Mouse (Mus musculus) megakaryocyte, embryonic 14.5 days (primary cell): ENCODE data around the gene Gm28044. TPM values are rescaled to one million over a fixed set of nuclear protein-coding genes. Genes with fewer than 3 reads are reported as not detected.
A peak's percentile ranks its signal among the peaks of the same experiment; 100 is the strongest.
"Not testable (repeated sequence)": the region's sequence is repeated elsewhere in the genome, so short reads cannot be mapped to it uniquely, and the experiment has no call there.

Experiments
- H3K27me3 ChIP-seq: replicated peaks from 2 replicates; pipeline ENCODE3; 2012; ENCODE audit warnings: inconsistent platforms
- H3K36me3 ChIP-seq: replicated peaks from 2 replicates; pipeline ENCODE3; 2012; ENCODE audit warnings: low read length, inconsistent platforms, mixed read lengths
- H3K4me1 ChIP-seq: 2 replicates; pipeline ENCODE4 v1.6.1; 2012; ENCODE audit warnings: inconsistent platforms
- H3K4me3 ChIP-seq: replicated peaks from 2 replicates; pipeline ENCODE3; 2012; ENCODE audit warnings: moderate library complexity, mild to moderate bottlenecking, inconsistent platforms
- H3K9me3 ChIP-seq: 2 replicates; pipeline ENCODE4 v1.6.1; 2012; ENCODE audit warnings: inconsistent platforms
- FLI1 ChIP-seq: IDR thresholded peaks from 2 replicates; pipeline ENCODE4 v1.6.1; 2012; ENCODE audit warnings: low read length, inconsistent platforms, mixed read lengths
- GATA1 ChIP-seq: IDR thresholded peaks from 3 replicates; pipeline ENCODE4 v1.6.1; 2012; ENCODE audit warnings: mixed read lengths, low read length, inconsistent platforms, borderline replicate concordance
- polyA plus RNA-seq: library from polyadenylated mRNA; stranded (reverse); fragments of >175 nt; gene quantifications from 2 replicates; pipeline ENCODE4 v1.2.3, GENCODE M21; 2012; ENCODE audit warnings: low replicate concordance; ENCODE audit not compliant: insufficient read depth

Gm28044 gene
- polyA plus RNA-seq, 1 experiment, result not detected

DNA sequence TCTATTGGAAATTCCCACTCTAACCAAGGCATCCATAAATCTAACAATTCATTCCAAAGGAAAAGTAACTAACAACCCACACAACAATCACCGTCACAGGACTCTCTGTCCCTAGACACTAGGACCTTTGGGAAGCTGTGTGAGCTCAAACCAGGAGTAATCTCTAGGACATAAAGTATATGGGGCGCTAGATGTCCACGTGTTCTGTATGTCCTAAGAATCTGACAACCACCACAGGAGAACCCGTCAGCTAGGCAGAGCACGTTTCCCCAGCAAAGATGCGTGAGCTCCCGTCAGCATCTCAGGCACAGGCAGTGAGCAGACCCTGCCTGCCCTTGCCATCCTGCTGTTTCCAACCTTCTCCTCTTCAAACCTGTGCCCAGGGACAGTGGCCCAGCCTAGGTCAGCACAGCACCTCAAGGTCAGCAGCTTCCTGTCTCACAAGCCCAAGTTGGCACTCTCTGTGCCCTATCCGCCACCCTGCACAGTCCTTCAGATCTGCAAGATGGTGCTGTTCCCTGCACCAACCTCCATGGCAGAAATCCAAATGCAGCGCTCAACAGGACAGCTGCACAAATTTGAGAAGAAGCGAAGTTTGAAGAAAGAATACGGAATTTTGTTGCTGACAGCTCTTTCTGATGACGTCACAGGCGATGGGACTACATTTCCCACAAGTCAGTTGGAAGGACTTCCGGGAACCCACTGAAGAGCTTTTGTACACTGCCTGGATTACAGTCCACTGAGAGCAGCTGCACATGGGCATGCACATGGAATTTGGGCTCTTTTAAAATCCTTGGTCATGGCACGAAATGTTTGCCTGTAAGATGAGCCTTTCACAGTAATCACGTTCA lies 54.3 kb downstream of the Gm28044 start, which contains the start of gene Zfp457:
Zfp457 (minus strand) TSS at position 664 of the 851 bp plus-strand sequence.
- Histone ChIP-seq H3K4me3 (peak within 1 kb of the TSS; percentile 92), H3K9me3 (no peaks in the 10 kb centered on the region), H3K4me1 (peaks cover 15% of the 10 kb centered on the region), H3K27me3 (no peaks in the 10 kb centered on the region), H3K36me3 (no peaks in the 10 kb centered on the region)
- TF ChIP-seq GATA1 (no peak), FLI1 (no peak)

DNA sequence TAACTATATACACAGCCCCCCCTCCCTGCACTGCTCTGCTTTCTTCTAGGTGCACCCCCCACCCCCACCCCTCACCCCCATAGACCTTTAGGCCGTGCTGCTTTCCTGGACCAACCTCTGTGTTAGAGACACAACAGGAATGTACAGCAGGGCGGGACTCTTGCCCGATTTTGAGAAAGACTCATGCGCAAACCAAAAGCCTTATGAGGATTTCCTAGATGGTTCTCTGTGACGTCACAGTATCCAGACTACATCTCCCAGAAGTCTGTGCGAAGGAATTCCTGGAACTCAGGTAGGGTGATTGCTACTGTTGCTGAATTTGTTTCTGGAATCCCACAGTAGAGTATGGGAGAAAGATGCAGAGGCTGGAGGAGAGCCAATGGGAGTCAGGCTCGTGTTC lies 82.0 kb downstream of the Gm28044 start, which contains the start of gene Zfp458:
Zfp458 (minus strand) TSS at position 153 of the 400 bp plus-strand sequence.
- H3K4me1 ChIP-seq, result peaks cover 10% of the 10 kb centered on the region
- TF ChIP-seq GATA1 (no peak), FLI1 (no peak)
- H3K4me3 ChIP-seq, result peak within 1 kb of the TSS; percentile 89
- no peaks in the 10 kb centered on the region for H3K36me3 ChIP-seq
- no peaks in the 10 kb centered on the region for H3K27me3 ChIP-seq
- no peaks in the 10 kb centered on the region for H3K9me3 ChIP-seq

DNA sequence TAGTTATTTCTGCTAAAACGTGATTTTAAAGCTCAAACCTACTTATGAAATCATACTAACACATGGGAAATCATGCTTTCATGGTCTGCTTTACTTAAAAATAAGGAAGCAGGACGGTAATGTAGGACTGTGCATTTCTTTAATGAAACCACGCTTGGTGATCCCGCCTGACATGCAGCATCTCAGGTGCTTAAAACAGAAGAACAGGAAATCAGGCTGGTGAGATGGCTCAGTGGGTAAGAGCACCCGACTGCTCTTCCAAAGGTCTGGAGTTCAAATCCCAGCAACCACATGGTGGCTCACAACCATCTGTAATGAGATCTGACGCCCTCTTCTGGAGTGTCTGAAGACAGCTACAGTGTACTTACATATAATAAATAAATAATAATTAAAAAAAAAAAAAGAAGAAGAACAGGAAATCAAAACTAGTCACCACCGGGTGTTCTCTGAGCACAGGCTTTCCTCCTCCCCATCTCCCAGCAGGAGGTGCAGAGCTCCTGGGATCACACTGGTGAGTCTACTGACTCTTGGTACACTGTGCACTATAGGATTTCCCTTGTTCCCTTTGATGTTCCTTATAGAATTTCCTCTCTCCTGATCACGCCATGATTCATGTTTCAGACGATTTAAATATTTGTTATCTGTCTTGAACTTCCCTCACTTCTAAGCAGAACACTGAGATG lies 90.8 kb downstream of the Gm28044 start:
- peak overlapping the region; percentile 96 for H3K4me3 ChIP-seq
- peaks cover 13% of the 10 kb centered on the region for H3K36me3 ChIP-seq
- H3K27me3 ChIP-seq, H3K4me1 ChIP-seq, H3K9me3 ChIP-seq: not testable (repeated sequence)

DNA sequence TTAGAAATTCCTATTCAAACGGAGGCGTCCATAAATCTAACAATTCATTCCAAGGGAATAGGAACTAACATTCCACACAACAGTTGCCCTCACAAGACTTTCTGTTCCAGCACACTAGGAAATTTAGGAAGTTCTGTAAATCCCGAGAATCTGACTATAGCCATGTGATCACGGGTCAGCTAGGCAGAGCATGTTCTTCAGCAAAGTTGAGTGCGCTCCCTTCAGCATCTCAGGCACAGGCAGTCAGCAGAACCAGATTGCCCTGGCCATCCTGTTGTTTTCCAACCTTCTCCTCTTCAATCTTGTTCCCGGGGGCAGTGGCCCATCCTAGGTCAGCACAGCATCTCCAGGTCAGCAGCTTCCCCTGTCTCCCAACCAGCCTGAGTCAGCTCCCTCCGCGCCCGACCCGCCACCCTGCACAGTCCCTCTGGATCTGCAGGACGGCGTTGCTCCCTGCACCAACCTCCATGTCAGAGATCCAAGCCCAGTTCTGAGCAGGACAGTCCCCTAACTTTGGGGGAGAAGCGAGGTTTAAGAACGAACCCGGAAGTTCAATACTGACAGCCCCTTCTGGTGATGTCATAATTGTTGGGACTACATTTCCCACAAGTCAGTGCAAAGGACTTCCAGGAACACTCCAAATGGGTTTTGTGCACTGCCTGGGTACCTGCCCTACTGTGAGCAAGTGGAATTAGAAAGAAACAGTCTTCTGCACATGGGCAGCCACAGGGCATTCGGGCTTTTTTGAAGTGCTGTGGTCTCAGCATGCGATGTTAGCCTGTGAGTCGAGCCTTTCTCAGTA lies 91.6 kb downstream of the Gm28044 start:
- H3K36me3 ChIP-seq, result peaks cover 14% of the 10 kb centered on the region
- H3K9me3 ChIP-seq, result peaks cover 7% of the 10 kb centered on the region
- H3K4me3 ChIP-seq, result peak overlapping the region; percentile 96
- TF ChIP-seq GATA1, result no peak
- no peak for TF ChIP-seq FLI1
- H3K27me3 ChIP-seq, result no peaks in the 10 kb centered on the region
- peaks cover 7% of the 10 kb centered on the region for H3K4me1 ChIP-seq

Other genes with a start within 250 kb of the Gm28044 start
- gene Rslcan18, start 244.3 kb downstream of the Gm28044 start, polyA plus RNA-seq, result not detected in 2 replicates
- 0.04 TPM in 1 of 2 replicates, not detected in the other for gene Zfp759, start 238.9 kb downstream of the Gm28044 start, polyA plus RNA-seq
- gene Rsl1, start 187.4 kb downstream of the Gm28044 start, polyA plus RNA-seq, result 0.13 TPM in 1 of 2 replicates, not detected in the other
- 0.04 TPM in 1 of 2 replicates, not detected in the other for gene Zfp455, start 166.0 kb downstream of the Gm28044 start, polyA plus RNA-seq
- 0.06 TPM in 1 of 2 replicates, not detected in the other for gene Zfp458, start 82.1 kb downstream of the Gm28044 start, polyA plus RNA-seq
- gene Zfp457, start 54.1 kb downstream of the Gm28044 start, polyA plus RNA-seq, result not detected in 2 replicates
- gene Zfp595, start 28.0 kb downstream of the Gm28044 start, polyA plus RNA-seq, result 0.20 TPM in 1 of 2 replicates, not detected in the other
- gene Zfp953, start 69 bp upstream of the Gm28044 start, polyA plus RNA-seq, result 0.11 TPM in 1 of 2 replicates, not detected in the other
- gene Gm28041, start 15.2 kb upstream of the Gm28044 start, polyA plus RNA-seq, result not detected in 2 replicates
- gene Zfp456, start 15.3 kb upstream of the Gm28044 start, polyA plus RNA-seq, result not detected in 2 replicates
- gene Zfp429, start 39.3 kb upstream of the Gm28044 start, polyA plus RNA-seq, result 0.08 TPM in 1 of 2 replicates, not detected in the other
- 0.07 TPM in 1 of 2 replicates, not detected in the other for gene Zfp459, start 60.9 kb upstream of the Gm28044 start, polyA plus RNA-seq
- gene Zfp874a, start 91.1 kb upstream of the Gm28044 start, polyA plus RNA-seq, result 0.13 TPM in 1 of 2 replicates, not detected in the other
- gene Zfp874b, start 123.7 kb upstream of the Gm28044 start, polyA plus RNA-seq, result not detected in 2 replicates
- gene Zfp58, start 140.0 kb upstream of the Gm28044 start, polyA plus RNA-seq, result not detected in 2 replicates
- not detected in 2 replicates for gene Gm26965, start 165.6 kb upstream of the Gm28044 start, polyA plus RNA-seq
- 0.17 TPM in 1 of 2 replicates, not detected in the other for gene Zfp87, start 165.6 kb upstream of the Gm28044 start, polyA plus RNA-seq
- 0.09 TPM in 1 of 2 replicates, not detected in the other for gene Zfp748, start 193.3 kb upstream of the Gm28044 start, polyA plus RNA-seq
- gene Zfp729b, start 249.2 kb upstream of the Gm28044 start, polyA plus RNA-seq, result 0.18 TPM in 1 of 2 replicates, not detected in the other